ENCODE assay signal across 23 mouse cellular contexts in the genomic region with DNA sequence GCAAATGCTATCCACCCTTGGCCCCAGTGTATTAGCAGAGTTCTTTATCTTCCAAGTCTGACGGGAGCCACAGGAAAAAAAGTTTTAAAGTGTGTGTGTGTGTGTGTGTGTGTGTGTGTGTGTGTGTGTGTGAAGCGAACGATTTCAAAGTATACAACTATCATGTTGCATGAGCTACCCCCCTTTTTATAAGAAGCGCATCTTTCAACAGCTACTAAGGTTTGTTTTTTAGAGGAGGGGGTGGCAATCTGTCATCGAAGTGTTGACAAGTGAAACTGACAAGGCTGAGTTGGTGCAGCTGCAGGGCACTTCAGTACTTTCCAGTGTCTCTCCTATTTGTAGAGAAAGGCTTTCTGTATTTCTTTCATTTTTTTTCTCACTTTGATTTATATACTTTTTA.
DNase-seq lines count a peak whose midpoint lies in the region; ATAC-seq lines count a peak whose summit lies in the region.
"Had no signal": no experiment of that assay in that cellular context is flagged by ENCODE, and none has a peak within 500 bp of the region (broad histone marks: within the 10 kb centered on the region; RNA-seq: fewer than 3 reads in every experiment).

No protein-coding gene starts in this region.

- no peak for ATAC-seq in embryonic facial prominence, embryonic 11.5 days (replicated peaks; ENCODE audit: insufficient number of reproducible peaks, low FRiP score, low TSS enrichment, low read depth)
- ATAC-seq in heart, embryonic 16.5 days (replicated peaks; ENCODE audit: extremely low read depth, insufficient read depth, low FRiP score) = peak; percentile 65; the same call in 1 of the 2 replicates
- ATAC-seq in lung, embryonic 16.5 days (ENCODE audit: low read depth) = peak; percentile 45
- ATAC-seq: CD4-positive, CD25-positive, alpha-beta regulatory T cell, adult 4 months; forebrain, embryonic 15.5 days; liver, embryonic 12.5 days; Patski had no signal

- DNase-seq in embryonic facial prominence, embryonic 11.5 days (ENCODE audit: low spot score) = peak; percentile 22
- DNase-seq in embryonic facial prominence, embryonic 10.5 days (ENCODE audit: low spot score) = no peak
- DNase-seq in heart, adult 8-10 months (ENCODE audit: low spot score) = no peak
- DNase-seq in lung, postnatal 14 days = no peak
- DNase-seq in frontal cortex, postnatal 14 days (ENCODE audit: low spot score in 2 of 2) = no peak
- DNase-seq in spleen, postnatal 36 days (ENCODE audit: low spot score in 2 of 2) = no peak
- DNase-seq: adrenal gland, postnatal 25 days; cerebellum, adult 11 months; cerebellum, postnatal 10 days; gastrocnemius, postnatal 36 days; kidney, adult 9 months; thymus, postnatal 36 days had no signal

- no peak overlapping the region for H3K9ac ChIP-seq in embryonic facial prominence, embryonic 11.5 days (replicated peaks; ENCODE audit: low read length)
- H3K9ac ChIP-seq in heart, embryonic 16.5 days (ENCODE audit: low read length) = no peak overlapping the region
- no peak overlapping the region for H3K9ac ChIP-seq in lung, embryonic 16.5 days (ENCODE audit: low read length)
- H3K9ac ChIP-seq: embryonic facial prominence, embryonic 13.5 days; forebrain, embryonic 15.5 days; hindbrain, embryonic 14.5 days; limb, embryonic 12.5 days; liver, embryonic 12.5 days; lung, embryonic 15.5 days; midbrain, embryonic 12.5 days had no signal

- no peak overlapping the region for H3K4me2 ChIP-seq in embryonic facial prominence, embryonic 11.5 days (ENCODE audit: low read depth, low read length)
- peak overlapping the region; percentile 31 for H3K4me2 ChIP-seq in heart, embryonic 16.5 days (ENCODE audit: low read depth, low read length)
- H3K4me2 ChIP-seq in lung, embryonic 16.5 days (ENCODE audit: low read depth, low read length) = no peak overlapping the region
- H3K4me2 ChIP-seq: embryonic facial prominence, embryonic 13.5 days; forebrain, embryonic 15.5 days; hindbrain, embryonic 14.5 days; limb, embryonic 12.5 days; liver, embryonic 12.5 days; lung, embryonic 15.5 days; midbrain, embryonic 12.5 days had no signal

- no peaks in the 10 kb centered on the region for H3K36me3 ChIP-seq in embryonic facial prominence, embryonic 11.5 days (replicated peaks; ENCODE audit: control insufficient read depth, insufficient read depth, low read depth, low read length)
- H3K36me3 ChIP-seq in embryonic facial prominence, embryonic 10.5 days (replicated peaks) = no peaks in the 10 kb centered on the region
- no peaks in the 10 kb centered on the region for H3K36me3 ChIP-seq in heart, embryonic 16.5 days (ENCODE audit: control insufficient read depth, insufficient read depth)
- no peaks in the 10 kb centered on the region for H3K36me3 ChIP-seq in lung, embryonic 16.5 days (ENCODE audit: control insufficient read depth, insufficient read depth, low read length)
- H3K36me3 ChIP-seq: embryonic facial prominence, embryonic 13.5 days; forebrain, embryonic 15.5 days; limb, embryonic 12.5 days; liver, embryonic 12.5 days; lung, embryonic 15.5 days; midbrain, embryonic 12.5 days had no signal

- H3K27ac ChIP-seq in embryonic facial prominence, embryonic 11.5 days (replicated peaks; ENCODE audit: low read depth, low read length) = no peak overlapping the region
- no peak overlapping the region for H3K27ac ChIP-seq in embryonic facial prominence, embryonic 10.5 days (replicated peaks)
- peak overlapping the region; percentile 51; the same call in 1 of the 2 replicates for H3K27ac ChIP-seq in heart, embryonic 16.5 days (ENCODE audit: low read length)
- no peak overlapping the region for H3K27ac ChIP-seq in lung, embryonic 16.5 days (ENCODE audit: low read length)
- H3K27ac ChIP-seq: embryonic facial prominence, embryonic 13.5 days; forebrain, embryonic 15.5 days; hindbrain, embryonic 14.5 days; limb, embryonic 12.5 days; liver, embryonic 12.5 days; lung, embryonic 15.5 days; midbrain, embryonic 12.5 days had no signal

- H3K9me3 ChIP-seq in embryonic facial prominence, embryonic 11.5 days (replicated peaks; ENCODE audit: control insufficient read depth, low read length) = no peaks in the 10 kb centered on the region
- H3K9me3 ChIP-seq in embryonic facial prominence, embryonic 10.5 days = no peaks in the 10 kb centered on the region
- no peaks in the 10 kb centered on the region for H3K9me3 ChIP-seq in heart, embryonic 16.5 days (replicated peaks; ENCODE audit: control insufficient read depth, low read length)
- no peaks in the 10 kb centered on the region for H3K9me3 ChIP-seq in lung, embryonic 16.5 days (ENCODE audit: control insufficient read depth, low read length)
- H3K9me3 ChIP-seq: embryonic facial prominence, embryonic 13.5 days; forebrain, embryonic 15.5 days; limb, embryonic 12.5 days; liver, embryonic 12.5 days; lung, embryonic 15.5 days had no signal

- H3K27me3 ChIP-seq in embryonic facial prominence, embryonic 11.5 days (ENCODE audit: control insufficient read depth, insufficient read depth, low read length) = no peaks in the 10 kb centered on the region
- no peaks in the 10 kb centered on the region for H3K27me3 ChIP-seq in embryonic facial prominence, embryonic 10.5 days (replicated peaks; ENCODE audit: low read depth, poor library complexity, severe bottlenecking)
- no peaks in the 10 kb centered on the region for H3K27me3 ChIP-seq in heart, embryonic 16.5 days (ENCODE audit: control insufficient read depth, insufficient read depth, low read length)
- no peaks in the 10 kb centered on the region for H3K27me3 ChIP-seq in lung, embryonic 16.5 days (ENCODE audit: control insufficient read depth, insufficient read depth, low read depth, low read length)
- H3K27me3 ChIP-seq: embryonic facial prominence, embryonic 13.5 days; forebrain, embryonic 15.5 days; limb, embryonic 12.5 days; liver, embryonic 12.5 days; lung, embryonic 15.5 days; midbrain, embryonic 12.5 days; Patski had no signal

- no peaks in the 10 kb centered on the region for H3K4me1 ChIP-seq in embryonic facial prominence, embryonic 11.5 days (ENCODE audit: control insufficient read depth, insufficient read depth, low read length)
- 0 out of 2 replicates have a peak, but pooled peaks cover 5% of the 10 kb centered on the region for H3K4me1 ChIP-seq in embryonic facial prominence, embryonic 10.5 days
- peaks cover 18% of the 10 kb centered on the region for H3K4me1 ChIP-seq in heart, embryonic 16.5 days (ENCODE audit: control insufficient read depth, insufficient read depth, low read length)
- no peaks in the 10 kb centered on the region; the same call in 1 of the 2 replicates for H3K4me1 ChIP-seq in lung, embryonic 16.5 days (replicated peaks; ENCODE audit: control insufficient read depth, insufficient read depth, low read length)
- H3K4me1 ChIP-seq: forebrain, embryonic 15.5 days; limb, embryonic 12.5 days; liver, embryonic 12.5 days; midbrain, embryonic 12.5 days had no signal

- 55% methylated on average over 5 of the region's 5 CpGs for whole genome bisulfite sequencing in embryonic facial prominence, embryonic 11.5 days
- 58% methylated on average over 5 of the region's 5 CpGs for WGBS in embryonic facial prominence, embryonic 10.5 days
- WGBS in heart, embryonic 16.5 days = 9% methylated on average over 5 of the region's 5 CpGs
- WGBS in lung, embryonic 16.5 days = 10% methylated on average over 5 of the region's 5 CpGs

- H3K4me3 ChIP-seq in embryonic facial prominence, embryonic 11.5 days (ENCODE audit: low read depth, low read length) = no peak overlapping the region
- no peak overlapping the region for H3K4me3 ChIP-seq in embryonic facial prominence, embryonic 10.5 days
- H3K4me3 ChIP-seq in heart, embryonic 16.5 days (ENCODE audit: low read length) = no peak overlapping the region
- H3K4me3 ChIP-seq in lung, embryonic 16.5 days (ENCODE audit: low read length) = no peak overlapping the region
- H3K4me3 ChIP-seq: embryonic facial prominence, embryonic 13.5 days; forebrain, embryonic 15.5 days; limb, embryonic 12.5 days; liver, embryonic 12.5 days; lung, embryonic 15.5 days; midbrain, embryonic 12.5 days had no signal
